Mouse (Mus musculus) cerebellum, postnatal 10 days (tissue): ENCODE data around the gene Hic1.

Experiments
- DNase-seq, 2 experiments: peaks; one replicate each; pipeline ENCODE4 v3.0.0; 2021; ENCODE audit warnings: mixed read lengths in 2 of 2

Gene Hic1

GRCm38 (mm10) chr11:75147106-75147845 lies 22.0 kb downstream of the Hic1 start:
- peak; percentile 47 to 54 for DNase-seq

- no peak for DNase-seq
Measured at GRCm38 (mm10) chr11:75145841-75146240, 23.5 kb downstream of the Hic1 start.

- DNase-seq = no peak
Measured at GRCm38 (mm10) chr11:75142749-75143148, 26.6 kb downstream of the Hic1 start.

- no peak for DNase-seq
Measured at GRCm38 (mm10) chr11:75141913-75142312, 27.4 kb downstream of the Hic1 start.

- no peak for DNase-seq
Measured at GRCm38 (mm10) chr11:75141038-75141437, 28.3 kb downstream of the Hic1 start.

GRCm38 (mm10) chr11:75140431-75140830 lies 28.9 kb downstream of the Hic1 start:
- no peak for DNase-seq

GRCm38 (mm10) chr11:75139122-75139963 lies 30.0 kb downstream of the Hic1 start:
- peak; percentile 48 to 52 for DNase-seq

GRCm38 (mm10) chr11:75136666-75137398 lies 32.5 kb downstream of the Hic1 start:
- DNase-seq = no peak

GRCm38 (mm10) chr11:75135358-75135757 lies 34.0 kb downstream of the Hic1 start:
- DNase-seq = no peak

GRCm38 (mm10) chr11:75134485-75135068 lies 34.7 kb downstream of the Hic1 start:
- DNase-seq = no peak

GRCm38 (mm10) chr11:75133951-75134350 lies 35.4 kb downstream of the Hic1 start:
- DNase-seq = peak; percentile 66 to 72

- DNase-seq = peak; percentile 67 to 73
Measured at GRCm38 (mm10) chr11:75133391-75133790, 35.9 kb downstream of the Hic1 start.

- peak; percentile 75 to 83 for DNase-seq
Measured at GRCm38 (mm10) chr11:75132278-75132677, 37.0 kb downstream of the Hic1 start.

GRCm38 (mm10) chr11:75131300-75131699 lies 38.0 kb downstream of the Hic1 start:
- DNase-seq = no peak

- DNase-seq = no peak
Measured at GRCm38 (mm10) chr11:75129481-75129880, 39.8 kb downstream of the Hic1 start.

GRCm38 (mm10) chr11:75126384-75126783 lies 42.9 kb downstream of the Hic1 start:
- no peak for DNase-seq

GRCm38 (mm10) chr11:75124406-75124805 lies 44.9 kb downstream of the Hic1 start:
- no peak for DNase-seq

GRCm38 (mm10) chr11:75121348-75121747 lies 48.0 kb downstream of the Hic1 start:
- no peak for DNase-seq

- DNase-seq = peak in 1 of 2 experiments; percentile 22
Measured at GRCm38 (mm10) chr11:75119841-75120240, 49.5 kb downstream of the Hic1 start.

GRCm38 (mm10) chr11:75119298-75119697 lies 50.0 kb downstream of the Hic1 start:
- peak; percentile 71 to 79 for DNase-seq

GRCm38 (mm10) chr11:75118141-75118540 lies 51.2 kb downstream of the Hic1 start:
- peak in 1 of 2 experiments; percentile 16 for DNase-seq

GRCm38 (mm10) chr11:75116379-75116778 lies 52.9 kb downstream of the Hic1 start:
- DNase-seq = no peak
